Mouse (Mus musculus) gastrocnemius, postnatal 10 days (tissue): ENCODE measurements around the gene Zfp277. TPM values are rescaled to one million over a fixed set of nuclear protein-coding genes. Genes with fewer than 3 reads are reported as not detected.

ENCODE experiments used
- DNase-seq: peaks from one replicate; pipeline ENCODE4 v3.0.0; 2021; ENCODE audit warnings: mixed read lengths
- long read RNA-seq, 2 experiments: library from polyadenylated mRNA; stranded (forward); transcript quantifications; one replicate each; pipeline ENCODE4 v2.0.0; 2021
- total RNA-seq, 2 experiments: library from RNA; stranded (reverse); gene quantifications; 2 replicates each; pipeline ENCODE4 v1.2.3; 2021

Gene Zfp277
- 10 to 100 TPM; 14.1 to 14.8 TPM for total RNA-seq
- long read RNA-seq, experiment 1, transcript Zfp277-201 (12 exons, 2,188 nt) = major isoform, 21 of 24 reads
- long read RNA-seq, experiment 1, partial matches to known transcripts = 1 of 24 reads
- long read RNA-seq, experiment 1, other reads (novel, unspliced or antisense) = 2 of 24 reads
- long read RNA-seq, experiment 2, transcript Zfp277-201 (12 exons, 2,188 nt) = major isoform, 11 of 15 reads
- long read RNA-seq, experiment 2, partial matches to known transcripts = 0 of 15 reads
- long read RNA-seq, experiment 2, other reads (novel, unspliced or antisense) = 4 of 15 reads

GRCm38 (mm10) chr12:40445648-40446449 lies at the start of gene Zfp277, which contains the start of gene Dock4:
Zfp277 (minus strand) TSS chr12:40445902.
Dock4 (plus strand) TSS chr12:40445952.
- DNase-seq = peak; percentile 98

GRCm38 (mm10) chr12:40486047-40486837 lies 40.5 kb upstream of the Zfp277 start:
- no peak for DNase-seq

- no peak for DNase-seq
These were observed 39.5 kb upstream of the Zfp277 start for GRCm38 (mm10) chr12:40485210-40485609.

GRCm38 (mm10) chr12:40484224-40484623 lies 38.5 kb upstream of the Zfp277 start:
- DNase-seq = no peak

GRCm38 (mm10) chr12:40477621-40478452 lies 32.1 kb upstream of the Zfp277 start:
- DNase-seq = peak; percentile 47

- DNase-seq = no peak
These were observed 28.0 kb upstream of the Zfp277 start for GRCm38 (mm10) chr12:40473709-40474108.

GRCm38 (mm10) chr12:40471649-40472399 lies 26.1 kb upstream of the Zfp277 start:
- no peak for DNase-seq

- no peak for DNase-seq
These were observed 23.3 kb upstream of the Zfp277 start for GRCm38 (mm10) chr12:40469009-40469408.

- DNase-seq = peak; percentile 26
These were observed 22.5 kb upstream of the Zfp277 start for GRCm38 (mm10) chr12:40468235-40468634.

- DNase-seq = peak; percentile 16
These were observed 18.6 kb upstream of the Zfp277 start for GRCm38 (mm10) chr12:40464282-40464681.

GRCm38 (mm10) chr12:40463828-40464227 lies 18.1 kb upstream of the Zfp277 start:
- no peak for DNase-seq

- no peak for DNase-seq
These were observed 17.1 kb upstream of the Zfp277 start for GRCm38 (mm10) chr12:40462693-40463235.

GRCm38 (mm10) chr12:40459673-40460265 lies 14.1 kb upstream of the Zfp277 start:
- DNase-seq = no peak

GRCm38 (mm10) chr12:40458977-40459376 lies 13.3 kb upstream of the Zfp277 start:
- no peak for DNase-seq

- no peak for DNase-seq
These were observed 10.8 kb upstream of the Zfp277 start for GRCm38 (mm10) chr12:40456517-40456916.

GRCm38 (mm10) chr12:40449119-40449795 lies 3.6 kb upstream of the Zfp277 start:
- DNase-seq = no peak

GRCm38 (mm10) chr12:40447561-40448355 lies 2.1 kb upstream of the Zfp277 start:
- DNase-seq = no peak
